Mouse (Mus musculus) stomach, embryonic 16.5 days (tissue): ENCODE data around the gene Vmn1r210. TPM values are rescaled to one million over a fixed set of nuclear protein-coding genes. Genes with fewer than 3 reads are reported as not detected.
"Not testable (repeated sequence)": the region's sequence is repeated elsewhere in the genome, so short reads cannot be mapped to it uniquely, and the experiment has no call there.

ENCODE experiments used
- ATAC-seq: fragments of 200-750 bp; cut with Nextera tagmentation; 2 replicates; pipeline ENCODE4 v1.8.0; 2017; ENCODE audit warnings: moderate number of reproducible peaks, moderate TSS enrichment; ENCODE audit not compliant: insufficient read depth, low FRiP score
- H3K27ac ChIP-seq: fragments of 300-500 bp; sonication (generic); 2 replicates; pipeline ENCODE4 v1.5.1; 2014; ENCODE audit warnings: low read length
- H3K27me3 ChIP-seq: fragments of 300-500 bp; sonication (generic); 2 replicates; pipeline ENCODE4 v1.6.1; 2014; ENCODE audit warnings: low read length, control low read depth, mixed read lengths; ENCODE audit not compliant: control insufficient read depth, insufficient read depth
- H3K36me3 ChIP-seq: fragments of 300-500 bp; sonication (generic); 2 replicates; pipeline ENCODE4 v1.6.1; 2014; ENCODE audit warnings: low read length; ENCODE audit not compliant: control insufficient read depth, insufficient read depth
- H3K4me1 ChIP-seq: fragments of 300-500 bp; sonication (generic); 2 replicates; pipeline ENCODE4 v1.6.1; 2014; ENCODE audit warnings: low read length, control low read depth, mixed read lengths; ENCODE audit not compliant: control insufficient read depth, insufficient read depth
- H3K4me2 ChIP-seq: fragments of 300-500 bp; sonication (generic); 2 replicates; pipeline ENCODE4 v1.6.1; 2014; ENCODE audit warnings: low read depth, low read length, mixed read lengths
- H3K4me3 ChIP-seq: fragments of 300-500 bp; sonication (generic); replicated peaks from 2 replicates; pipeline ENCODE4 v1.5.1; 2014; ENCODE audit warnings: mild to moderate bottlenecking, low read length
- H3K9ac ChIP-seq: fragments of 300-500 bp; sonication (generic); 2 replicates; pipeline ENCODE4 v1.6.1; 2014; ENCODE audit warnings: low read length
- H3K9me3 ChIP-seq: fragments of 300-500 bp; sonication (generic); replicated peaks from 2 replicates; pipeline ENCODE4 v1.6.1; 2016; ENCODE audit warnings: low read length, control low read depth; ENCODE audit not compliant: control insufficient read depth
- WGBS: fragments of 180-500 bp; shearing (Covaris S2); extraction: QIAGEN DNeasy Blood & Tissue Kit; methylation state at CpG from one replicate; pipeline ENCODE4 v1.1.7; 2014; 5-methylcytosine and 5-hydroxymethylcytosine counted together
- polyA plus RNA-seq: library from polyadenylated mRNA; unstranded; fragments of >200 nt; fragmentation: Nextera tagmentation; extraction: Ambion mirVana; gene quantifications from 2 replicates; pipeline ENCODE4 v1.2.1, GENCODE M21; 2015

The Vmn1r210 gene
- not detected in 2 replicates for polyA plus RNA-seq

- Histone ChIP-seq H3K4me2 (no peak within 1 kb of the TSS), H3K9ac (no peak within 1 kb of the TSS), H3K27me3 (no peaks in the 10 kb centered on the region), H3K27ac (no peak within 1 kb of the TSS), H3K4me1 (no peaks in the 10 kb centered on the region), H3K4me3 (no peak within 1 kb of the TSS), H3K9me3 (no peaks in the 10 kb centered on the region), H3K36me3 (no peaks in the 10 kb centered on the region)
- 49% methylated on average over 4 of the region's 4 CpGs for WGBS
- no peak for ATAC-seq
Measured at GRCm38 (mm10) chr13:22831248-22831647, at the start of gene Vmn1r210. Gene Vmn1r210 (minus strand): TSS chr13:22831348.

- Histone ChIP-seq H3K4me3 (no peak overlapping the region), H3K9ac (no peak overlapping the region), H3K4me2 (no peak overlapping the region), H3K27me3 (no peaks in the 10 kb centered on the region), H3K4me1 (no peaks in the 10 kb centered on the region), H3K36me3 (no peaks in the 10 kb centered on the region), H3K27ac (no peak overlapping the region), H3K9me3 (no peaks in the 10 kb centered on the region)
- WGBS = 86% methylated on average over 1 of the region's 1 CpGs
- no peak for ATAC-seq
Measured at GRCm38 (mm10) chr13:22879257-22879656, 48.1 kb upstream of the Vmn1r210 start.

- Histone ChIP-seq H3K9ac (no peak within 1 kb of the TSS), H3K4me2 (no peak within 1 kb of the TSS), H3K27me3 (no peaks in the 10 kb centered on the region), H3K4me1 (no peaks in the 10 kb centered on the region), H3K9me3 (no peaks in the 10 kb centered on the region), H3K4me3 (no peak within 1 kb of the TSS), H3K27ac (no peak within 1 kb of the TSS), H3K36me3 (no peaks in the 10 kb centered on the region)
- no peak for ATAC-seq
- 64% methylated on average over 1 of the region's 1 CpGs for WGBS
Measured at GRCm38 (mm10) chr13:22857461-22857860, 26.3 kb upstream of the Vmn1r210 start, which contains the start of gene Vmn1r211. Gene Vmn1r211 (minus strand): TSS chr13:22857561.

- H3K36me3 ChIP-seq = no peaks in the 10 kb centered on the region
- H3K9ac ChIP-seq = no peak overlapping the region
- ATAC-seq = no peak
- H3K4me1 ChIP-seq = no peaks in the 10 kb centered on the region
- H3K27me3 ChIP-seq = no peaks in the 10 kb centered on the region
- no peaks in the 10 kb centered on the region for H3K9me3 ChIP-seq
- H3K4me3 ChIP-seq = no peak overlapping the region
- H3K4me2 ChIP-seq = no peak overlapping the region
- 66% methylated on average over 4 of the region's 4 CpGs for WGBS
- no peak overlapping the region for H3K27ac ChIP-seq
Measured at GRCm38 (mm10) chr13:22854760-22855159, 23.6 kb upstream of the Vmn1r210 start.

- no peak overlapping the region for H3K9ac ChIP-seq
- no peaks in the 10 kb centered on the region for H3K9me3 ChIP-seq
- WGBS = 78% methylated on average over 1 of the region's 1 CpGs
- ATAC-seq = no peak
- no peak overlapping the region for H3K4me3 ChIP-seq
- H3K27ac ChIP-seq = no peak overlapping the region
- no peak overlapping the region for H3K4me2 ChIP-seq
- H3K36me3 ChIP-seq = no peaks in the 10 kb centered on the region
- no peaks in the 10 kb centered on the region for H3K4me1 ChIP-seq
- H3K27me3 ChIP-seq = no peaks in the 10 kb centered on the region
Measured at GRCm38 (mm10) chr13:22846798-22847197, 15.7 kb upstream of the Vmn1r210 start.

- not testable (repeated sequence) for H3K9ac ChIP-seq, H3K36me3 ChIP-seq, H3K4me1 ChIP-seq, H3K27ac ChIP-seq, H3K27me3 ChIP-seq, H3K4me2 ChIP-seq, H3K9me3 ChIP-seq, ATAC-seq, H3K4me3 ChIP-seq
- WGBS = 75% methylated on average over 3 of the region's 3 CpGs
Measured at GRCm38 (mm10) chr13:22844304-22844703, 13.2 kb upstream of the Vmn1r210 start.

GRCm38 (mm10) chr13:22829395-22829794, 1.8 kb downstream of the Vmn1r210 start:
- H3K36me3 ChIP-seq, H3K9me3 ChIP-seq, H3K4me1 ChIP-seq, H3K27ac ChIP-seq, ATAC-seq, H3K4me2 ChIP-seq, H3K4me3 ChIP-seq, H3K27me3 ChIP-seq, H3K9ac ChIP-seq: not testable (repeated sequence)
- WGBS = 34% methylated on average over 7 of the region's 7 CpGs

- not testable (repeated sequence) for H3K27ac ChIP-seq, ATAC-seq, H3K36me3 ChIP-seq, H3K27me3 ChIP-seq, H3K4me3 ChIP-seq, H3K9ac ChIP-seq, H3K9me3 ChIP-seq, H3K4me1 ChIP-seq, H3K4me2 ChIP-seq
- 92% methylated on average over 1 of the region's 1 CpGs for WGBS
Measured at GRCm38 (mm10) chr13:22821601-22822000, 9.5 kb downstream of the Vmn1r210 start.

GRCm38 (mm10) chr13:22809582-22809981, 21.6 kb downstream of the Vmn1r210 start, which contains the start of gene Vmn1r209:
Gene Vmn1r209 (minus strand): TSS chr13:22809682.
- H3K27ac ChIP-seq, ATAC-seq, H3K4me1 ChIP-seq, H3K27me3 ChIP-seq, H3K4me3 ChIP-seq, H3K9ac ChIP-seq, H3K9me3 ChIP-seq, H3K4me2 ChIP-seq, H3K36me3 ChIP-seq: not testable (repeated sequence)

GRCm38 (mm10) chr13:22788096-22788495, 43.1 kb downstream of the Vmn1r210 start:
- not testable (repeated sequence) for H3K36me3 ChIP-seq, H3K9ac ChIP-seq, H3K4me1 ChIP-seq, ATAC-seq, H3K27me3 ChIP-seq, H3K4me3 ChIP-seq, H3K9me3 ChIP-seq, H3K27ac ChIP-seq, H3K4me2 ChIP-seq
- WGBS = 81% methylated on average over 3 of the region's 3 CpGs
